Mouse (Mus musculus) heart, postnatal 0 days (tissue): ENCODE results near the gene Rtbdn. TPM values are rescaled to one million over a fixed set of nuclear protein-coding genes. Genes with fewer than 3 reads are reported as not detected.
A peak's percentile ranks its signal among the peaks of the same experiment; 100 is the strongest.
"Not testable (repeated sequence)": the region's sequence is repeated elsewhere in the genome, so short reads cannot be mapped to it uniquely, and the experiment has no call there.

ENCODE experiments used
- ATAC-seq: fragments of 200-750 bp; cut with Nextera tagmentation; 2 replicates; pipeline ENCODE4 v1.8.0; 2017; ENCODE audit warnings: low read depth, moderate number of reproducible peaks, moderate library complexity; ENCODE audit not compliant: insufficient read depth
- DNase-seq: peaks from one replicate; pipeline ENCODE4 v3.0.0-alpha.2; 2016; ENCODE audit warnings: low spot score
- H3K27ac ChIP-seq: fragments of 300-500 bp; sonication (generic); 2 replicates; pipeline ENCODE4 v1.5.1; 2014; ENCODE audit warnings: low read depth, mild to moderate bottlenecking
- H3K27me3 ChIP-seq: fragments of 300-500 bp; sonication (generic); 2 replicates; pipeline ENCODE4 v1.6.1; 2014; ENCODE audit warnings: low read length, mixed read lengths; ENCODE audit not compliant: control insufficient read depth, insufficient read depth
- H3K36me3 ChIP-seq: fragments of 300-500 bp; sonication (generic); replicated peaks from 2 replicates; pipeline ENCODE4 v1.6.1; 2014; ENCODE audit warnings: low read length, mixed read lengths; ENCODE audit not compliant: control insufficient read depth, insufficient read depth
- H3K4me1 ChIP-seq: fragments of 300-500 bp; sonication (generic); 2 replicates; pipeline ENCODE4 v1.6.1; 2014; ENCODE audit warnings: antibody characterized with exemption; ENCODE audit not compliant: control insufficient read depth, insufficient read depth
- H3K4me2 ChIP-seq: fragments of 300-500 bp; sonication (generic); 2 replicates; pipeline ENCODE4 v1.6.1; 2014; ENCODE audit warnings: low read depth, mild to moderate bottlenecking, low read length, moderate library complexity
- H3K4me3 ChIP-seq: fragments of 300-500 bp; sonication (generic); 2 replicates; pipeline ENCODE4 v1.5.1; 2014; ENCODE audit warnings: low read depth, low read length
- H3K9ac ChIP-seq: fragments of 300-500 bp; sonication (generic); replicated peaks from 2 replicates; pipeline ENCODE4 v1.6.1; 2014; ENCODE audit warnings: low read depth, low read length, mixed read lengths
- H3K9me3 ChIP-seq: fragments of 300-500 bp; sonication (generic); replicated peaks from 2 replicates; pipeline ENCODE4 v1.6.1; 2016; ENCODE audit warnings: low read length; ENCODE audit not compliant: control insufficient read depth
- CTCF ChIP-seq: IDR thresholded peaks from 2 replicates; pipeline ENCODE4 v1.5.1; 2016; ENCODE audit warnings: antibody characterized with exemption, control low read depth, low read depth
- EP300 ChIP-seq: IDR thresholded peaks from 2 replicates; pipeline ENCODE4 v1.6.1; 2016; ENCODE audit warnings: antibody characterized with exemption, low read depth
- WGBS: fragments of 180-500 bp; shearing (Covaris S2); extraction: QIAGEN DNeasy Blood & Tissue Kit; methylation state at CpG from one replicate; pipeline ENCODE4 v1.1.7; 2014; 5-methylcytosine and 5-hydroxymethylcytosine counted together
- polyA plus RNA-seq: library from polyadenylated mRNA; unstranded; fragments of >200 nt; fragmentation: Nextera tagmentation; extraction: Ambion mirVana; gene quantifications from 2 replicates; pipeline ENCODE4 v1.2.1, GENCODE M21; 2015
- total RNA-seq: library from RNA; depleted of rRNA; stranded (reverse); fragments of >200 nt; gene quantifications from 2 replicates; pipeline ENCODE4 v1.2.3, GENCODE M21; 2014; ENCODE audit warnings: low replicate concordance

The Rtbdn gene
- total and polyA plus RNA-seq, 2 experiments from 2014 or later, result 0.10 TPM; not detected in 1

DNA sequence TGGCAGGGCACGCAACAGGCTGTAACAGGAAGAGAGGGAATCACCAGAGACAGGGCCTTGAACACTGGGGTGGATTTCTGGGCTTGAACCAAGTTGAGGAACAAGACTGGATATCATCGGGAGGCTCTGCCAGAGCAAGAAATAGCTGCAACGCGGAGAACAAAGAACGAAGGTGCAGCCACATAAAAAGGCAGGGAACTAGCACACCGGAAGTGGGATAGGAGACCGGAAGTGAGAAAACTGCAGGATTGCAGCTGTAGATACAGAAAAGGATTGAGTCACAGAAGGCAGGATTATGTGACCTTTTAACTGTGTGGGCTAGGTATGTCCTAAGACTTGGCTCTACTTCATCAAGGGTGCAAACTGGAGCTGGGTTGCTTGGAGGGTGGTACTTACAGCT lies 42.4 kb upstream of the Rtbdn start:
- Histone ChIP-seq H3K4me1 (no peaks in the 10 kb centered on the region), H3K36me3 (no peaks in the 10 kb centered on the region), H3K9ac (no peak overlapping the region), H3K27me3 (peaks cover 18% of the 10 kb centered on the region), H3K4me2 (no peak overlapping the region), H3K9me3 (no peaks in the 10 kb centered on the region), H3K27ac (no peak overlapping the region), H3K4me3 (no peak overlapping the region)
- DNase-seq (no peak), ATAC-seq (no peak)
- TF ChIP-seq CTCF (no peak), EP300 (no peak)
- WGBS, result 88% methylated on average over 7 of the region's 7 CpGs

DNA sequence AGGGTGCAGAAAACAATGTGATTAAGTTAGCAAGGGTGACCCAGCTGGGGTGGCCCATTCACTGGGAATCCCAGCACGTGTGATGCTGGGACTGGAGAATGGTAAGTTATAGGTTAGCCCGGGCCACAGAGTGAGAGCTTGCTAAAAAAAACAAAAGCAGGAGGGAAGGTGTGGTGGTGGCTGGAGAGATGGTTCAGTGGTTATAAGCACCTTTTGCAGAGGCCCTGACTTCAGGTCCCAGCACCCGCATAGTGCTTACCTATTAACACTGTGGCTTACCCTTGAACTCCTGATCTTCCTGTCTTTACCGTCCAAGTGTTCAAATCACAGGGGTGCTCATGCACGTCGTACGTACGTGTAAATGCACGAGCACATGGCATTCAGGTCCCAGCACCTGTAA lies 39.8 kb upstream of the Rtbdn start:
- TF ChIP-seq EP300, result no peak
- Histone ChIP-seq H3K4me3 (no peak overlapping the region), H3K9ac (no peak overlapping the region), H3K4me2 (no peak overlapping the region), H3K4me1 (no peaks in the 10 kb centered on the region), H3K9me3 (no peaks in the 10 kb centered on the region), H3K27me3 (peaks cover 41% of the 10 kb centered on the region), H3K27ac (no peak overlapping the region), H3K36me3 (no peaks in the 10 kb centered on the region)
- 93% methylated on average over 9 of the region's 9 CpGs for WGBS
- ATAC-seq, result no peak
- DNase-seq, result no peak

DNA sequence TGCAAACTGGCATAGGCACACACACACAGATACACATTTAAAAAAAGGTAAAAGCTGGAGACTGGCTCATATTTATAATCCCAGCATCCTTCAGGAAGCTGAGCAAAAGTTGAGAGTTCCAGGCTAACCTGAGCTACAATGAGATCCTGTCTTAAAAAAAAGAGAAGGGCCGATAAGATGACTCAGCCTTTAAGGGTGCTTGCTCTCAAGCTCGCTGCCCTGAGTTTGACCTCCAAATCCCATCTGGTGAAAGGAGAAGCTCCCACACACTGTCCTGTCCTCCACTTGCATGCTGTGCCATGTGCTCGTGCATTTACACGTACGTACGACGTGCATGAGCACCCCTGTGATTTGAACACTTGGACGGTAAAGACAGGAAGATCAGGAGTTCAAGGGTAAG lies 39.3 kb upstream of the Rtbdn start:
- Histone ChIP-seq H3K27ac (no peak overlapping the region), H3K4me2 (no peak overlapping the region), H3K4me1 (no peaks in the 10 kb centered on the region), H3K4me3 (no peak overlapping the region), H3K27me3 (peaks cover 43% of the 10 kb centered on the region), H3K9ac (no peak overlapping the region), H3K9me3 (no peaks in the 10 kb centered on the region), H3K36me3 (no peaks in the 10 kb centered on the region)
- WGBS, result 73% methylated on average over 8 of the region's 8 CpGs
- TF ChIP-seq CTCF, result no peak
- TF ChIP-seq EP300, result no peak
- ATAC-seq, result no peak
- DNase-seq, result no peak

DNA sequence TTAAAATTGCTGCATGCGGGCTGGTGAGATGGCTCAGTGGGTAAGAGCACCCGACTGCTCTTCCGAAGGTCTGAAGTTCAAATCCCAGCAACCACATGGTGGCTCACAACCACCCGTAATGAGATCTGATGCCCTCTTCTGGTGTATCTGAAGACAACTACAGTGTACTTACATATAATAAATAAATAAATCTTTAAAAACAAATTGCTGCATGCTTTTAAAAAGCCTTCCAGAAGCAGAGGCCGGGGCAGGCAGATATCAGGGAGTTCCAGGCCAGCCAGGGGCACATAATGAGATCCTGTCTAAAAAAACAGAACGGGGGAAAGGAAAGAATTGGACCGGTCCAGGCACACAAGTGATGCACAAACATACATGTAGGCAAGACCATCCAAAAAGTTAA lies 38.8 kb upstream of the Rtbdn start:
- H3K4me1 ChIP-seq, H3K36me3 ChIP-seq, DNase-seq, H3K27ac ChIP-seq, H3K9me3 ChIP-seq, H3K9ac ChIP-seq: not testable (repeated sequence)
- ATAC-seq, result peak; percentile 2; the same call in 1 of the 2 replicates
- Histone ChIP-seq H3K4me3 (peak overlapping the region; percentile 52), H3K4me2 (peak overlapping the region; percentile 69), H3K27me3 (peaks cover 48% of the 10 kb centered on the region)
- 25% methylated on average over 6 of the region's 7 CpGs for WGBS

DNA sequence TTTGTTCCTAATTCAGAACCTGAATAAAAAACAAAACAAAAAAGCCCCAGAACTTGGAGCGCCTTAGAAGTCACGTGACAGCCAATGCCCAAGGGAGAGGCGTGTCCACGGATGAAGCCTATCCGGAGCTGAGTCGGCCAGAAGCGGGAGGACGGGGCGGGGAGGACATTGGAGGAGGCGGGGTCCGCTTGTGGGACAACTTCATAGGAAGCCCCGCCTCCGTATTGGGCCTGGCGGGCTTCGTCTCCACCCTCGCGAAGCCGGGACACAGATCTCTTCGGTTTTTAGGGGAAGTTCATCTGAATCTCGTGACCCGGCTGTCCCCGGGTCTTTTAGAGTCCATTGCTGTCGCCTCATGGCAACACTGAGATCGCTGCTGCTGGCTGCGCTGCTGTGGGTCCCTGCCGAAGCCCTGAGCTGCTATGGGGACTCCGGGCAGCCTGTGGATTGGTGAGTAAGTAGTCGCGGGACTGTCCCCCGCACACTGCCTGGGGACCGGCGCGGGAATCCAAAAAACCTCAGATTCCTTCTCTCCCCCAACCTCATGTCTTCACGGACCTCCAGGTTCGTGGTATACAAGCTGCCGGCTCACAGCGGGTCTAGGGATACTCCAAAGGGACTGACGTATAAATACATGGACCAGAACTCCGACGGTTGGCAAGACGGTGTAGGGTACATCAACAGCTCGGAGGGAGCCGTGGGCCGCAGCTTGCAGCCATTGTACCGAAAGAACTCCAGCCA lies 38.2 kb upstream of the Rtbdn start, which contains the start of gene Dnase2a:
Gene Dnase2a, plus strand, starts transcription at position 140 of the 741 bp plus-strand sequence.
- Histone ChIP-seq H3K27ac (no peak within 1 kb of the TSS), H3K4me1 (peaks cover 9% of the 10 kb centered on the region; the same call in 1 of the 2 replicates), H3K4me3 (peak within 1 kb of the TSS; percentile 52), H3K27me3 (peaks cover 51% of the 10 kb centered on the region), H3K9ac (no peak within 1 kb of the TSS; the same call in 1 of the 2 replicates), H3K9me3 (no peaks in the 10 kb centered on the region), H3K36me3 (no peaks in the 10 kb centered on the region), H3K4me2 (peak within 1 kb of the TSS; percentile 69)
- TF ChIP-seq CTCF (no peak), EP300 (no peak)
- peak; percentile 96 for ATAC-seq
- 2% methylated on average over 44 of the region's 45 CpGs for whole genome bisulfite sequencing
- peak; percentile 94 for DNase-seq
